Mouse (Mus musculus): ENCODE results near the gene Gemin8.

DNA sequence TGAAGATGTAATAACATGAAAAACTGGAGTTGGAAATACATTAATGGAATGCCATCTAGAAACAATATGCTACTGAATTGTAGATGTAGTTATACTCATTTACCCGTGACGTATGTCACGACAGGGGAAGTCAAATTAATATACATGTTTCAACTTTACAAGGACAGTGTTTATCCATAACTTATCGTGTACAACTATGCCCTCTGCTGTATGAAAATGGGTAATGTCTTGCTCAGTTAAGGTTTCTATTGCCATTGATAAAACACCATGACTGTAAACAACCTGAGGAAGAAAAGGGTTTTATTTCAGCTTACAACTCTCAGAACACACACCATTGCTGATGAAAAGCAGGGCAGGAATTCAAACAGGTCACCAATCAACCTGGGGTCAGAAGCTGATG, 7.5 kb upstream of the Gemin8 start:
- TF ChIP-seq POLR2A (IDR thresholded peaks at IDR 0.05; ENCODE audit: control insufficient read depth, low read depth, low read length) (no peak), CTCF (IDR thresholded peaks at IDR 0.05; ENCODE audit: control insufficient read depth, insufficient read depth, insufficient replicate concordance, low read depth, low read length) (no peak; the same call in 1 of the 2 replicates)

Measured in testis, adult 2 months (tissue).